Mouse (Mus musculus) MEL (cell line): ENCODE data around the gene Rcan2.

Source experiments
- CTCF ChIP-seq, 3 experiments: IDR thresholded peaks in 2 of 3; conservative IDR thresholded peaks in 1 of 3; 2 replicates each; pipeline ENCODE4 v1.5.1; 2011 to 2012; ENCODE audit warnings: low read length in 3 of 3, low read depth in 2 of 3, mild to moderate bottlenecking in 2 of 3, improper control_type of control experiment in 1 of 3, inconsistent platforms in 1 of 3, mixed read lengths in 1 of 3, moderate library complexity in 1 of 3; ENCODE audit not compliant: control insufficient read depth in 1 of 3, insufficient read depth in 1 of 3, poor library complexity in 1 of 3, severe bottlenecking in 1 of 3
- HCFC1 ChIP-seq: IDR thresholded peaks from 2 replicates; pipeline ENCODE4 v1.6.1; 2012; ENCODE audit warnings: low read depth, mild to moderate bottlenecking, inconsistent platforms, low read length, improper control_type of control experiment, moderate library complexity
- MAFK ChIP-seq: IDR thresholded peaks from 2 replicates; pipeline ENCODE4 v1.6.1; 2011; ENCODE audit warnings: low read depth, mild to moderate bottlenecking, low read length, improper control_type of control experiment, borderline replicate concordance
- MAX ChIP-seq: IDR thresholded peaks from 2 replicates; pipeline ENCODE4 v1.6.1; 2011; ENCODE audit warnings: low read length, improper control_type of control experiment
- MAZ ChIP-seq: IDR thresholded peaks from 2 replicates; pipeline ENCODE4 v1.6.1; 2012; ENCODE audit warnings: low read depth, mild to moderate bottlenecking, inconsistent platforms, low read length, improper control_type of control experiment
- TAL1 ChIP-seq: IDR thresholded peaks from 2 replicates; pipeline ENCODE4 v1.6.1; 2012; ENCODE audit warnings: mild to moderate bottlenecking, inconsistent platforms, low read length, moderate library complexity, mixed read lengths

DNA sequence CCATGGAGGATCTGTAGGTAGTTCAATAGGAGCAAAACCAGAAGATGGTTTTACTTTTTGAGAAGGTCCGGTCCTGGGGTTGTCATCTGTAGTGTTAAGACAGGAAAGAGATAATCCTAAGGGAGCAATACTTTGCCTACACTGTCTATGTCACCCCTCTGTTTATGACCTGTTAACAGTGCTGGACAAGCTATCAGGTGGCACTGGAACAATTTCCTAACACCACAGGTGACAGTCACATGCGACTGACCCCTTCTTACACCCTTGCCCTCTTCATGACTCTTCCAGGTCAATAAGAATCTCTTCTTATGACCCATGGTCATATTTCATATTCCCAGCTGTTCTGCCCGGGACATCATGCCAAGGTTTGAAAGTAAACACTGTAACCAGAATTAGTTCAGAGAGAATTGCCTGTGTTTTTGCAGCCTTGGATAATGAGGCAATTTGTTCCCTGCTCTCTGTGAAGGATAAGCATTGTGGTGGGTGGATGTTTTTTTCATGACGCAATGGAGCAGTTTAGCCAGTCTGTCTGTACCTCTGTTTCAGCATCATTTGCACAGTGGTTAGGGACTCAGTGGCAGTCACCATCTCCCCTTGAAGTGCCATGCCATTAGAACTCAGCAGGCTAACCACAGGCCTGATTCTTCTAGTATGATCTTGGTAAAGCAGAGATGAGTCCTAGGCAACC is 98.4 kb downstream of the Rcan2 start:
- TF ChIP-seq HCFC1 (no peak), CTCF (IDR thresholded peaks at IDR 0.05 in 2 of 3, conservative IDR thresholded peaks at IDR 0.05 in 1 of 3; ENCODE audit: control insufficient read depth in 1 of 3, insufficient read depth in 1 of 3, low read depth in 2 of 3, low read length in 3 of 3, poor library complexity in 1 of 3, severe bottlenecking in 1 of 3) (no peak), MAZ (no peak), MAFK (no peak), MAX (no peak), TAL1 (no peak)
